Mouse (Mus musculus) embryo, embryonic 10 days (tissue): Measurements from ENCODE around the gene Clpp.
A peak's percentile ranks its signal among the peaks of the same experiment; 100 is the strongest.

Experiments
- DNase-seq: peaks from one replicate; pipeline ENCODE4 v3.0.0-alpha.2; 2015; ENCODE audit warnings: low spot score

Clpp gene

DNA sequence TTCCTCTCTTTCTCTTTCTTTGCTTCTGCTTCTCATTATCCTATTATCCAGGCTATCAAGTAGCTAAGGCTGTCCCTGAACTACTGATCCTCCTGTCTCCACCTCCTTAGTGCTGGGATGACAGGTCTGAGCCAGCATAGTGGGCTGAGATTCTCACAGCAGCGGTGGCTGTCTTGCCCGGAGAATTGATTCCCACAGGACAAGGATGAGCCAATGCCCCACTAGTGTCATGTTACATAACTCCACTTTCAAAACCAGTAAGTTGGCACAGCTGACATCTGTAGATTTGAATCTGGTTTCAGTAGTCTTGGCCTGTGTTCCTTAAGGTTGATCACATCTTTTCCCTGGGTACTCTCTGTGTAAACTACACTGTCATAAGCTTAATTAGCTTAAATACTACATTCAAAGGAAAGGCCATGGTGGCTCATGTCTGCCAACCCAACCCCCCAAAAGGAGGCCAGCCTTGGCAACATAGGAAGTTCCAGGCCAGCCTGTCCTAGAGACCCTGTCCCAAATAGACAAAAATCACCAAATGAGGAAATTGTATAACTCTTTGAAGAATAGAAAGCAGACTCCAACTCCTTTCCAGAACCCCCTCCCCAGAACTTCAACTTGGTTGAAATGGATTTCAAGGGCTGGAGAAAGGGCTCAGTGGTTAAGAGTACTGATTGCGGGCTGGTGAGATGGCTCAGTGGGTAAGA lies 3.9 kb upstream of the Clpp start:
- DNase-seq = no peak

DNA sequence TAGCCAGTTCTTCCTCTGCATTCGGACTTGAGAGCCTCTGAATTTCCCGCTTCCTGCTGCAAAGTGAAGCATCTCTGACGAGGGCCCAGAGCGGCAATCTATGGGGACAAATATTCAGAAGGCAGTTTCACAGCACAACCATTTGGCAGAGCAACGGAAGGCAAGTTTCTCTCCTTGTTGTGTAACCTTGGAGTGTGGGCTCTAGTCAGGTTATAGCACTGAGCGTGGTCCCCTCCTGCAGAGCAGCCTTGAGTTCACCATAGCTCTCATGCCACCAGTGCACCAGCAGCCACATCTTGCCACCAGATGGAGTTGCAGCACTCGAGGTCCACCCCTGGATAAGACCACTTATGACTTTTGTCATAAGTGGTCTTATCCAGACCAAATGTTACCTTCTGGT lies 1.7 kb upstream of the Clpp start:
- DNase-seq = no peak

DNA sequence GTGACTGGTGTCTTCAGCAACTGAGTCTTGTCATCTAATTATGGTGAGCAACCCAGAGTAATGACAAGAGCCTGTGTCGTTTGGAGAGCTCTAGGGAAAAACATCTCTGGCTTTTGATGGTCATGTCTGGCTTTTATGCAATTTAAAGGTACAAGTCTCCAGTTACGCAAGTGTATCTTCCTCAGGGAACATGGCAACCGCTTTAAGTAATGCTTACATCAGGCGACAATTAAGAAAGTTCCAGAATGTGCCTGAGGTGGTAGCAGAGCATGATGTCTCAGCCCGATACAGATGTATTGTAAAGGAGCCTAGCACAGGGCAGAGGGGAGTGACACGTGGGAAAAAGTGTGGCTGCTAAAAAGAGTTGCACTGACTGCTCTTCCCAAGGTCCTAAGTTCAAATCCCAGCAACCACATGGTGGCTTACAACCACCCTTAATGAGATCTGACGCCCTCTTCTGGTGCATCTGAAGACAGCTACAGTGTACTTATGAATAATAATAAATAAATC lies 1.1 kb upstream of the Clpp start:
- no peak for DNase-seq

DNA sequence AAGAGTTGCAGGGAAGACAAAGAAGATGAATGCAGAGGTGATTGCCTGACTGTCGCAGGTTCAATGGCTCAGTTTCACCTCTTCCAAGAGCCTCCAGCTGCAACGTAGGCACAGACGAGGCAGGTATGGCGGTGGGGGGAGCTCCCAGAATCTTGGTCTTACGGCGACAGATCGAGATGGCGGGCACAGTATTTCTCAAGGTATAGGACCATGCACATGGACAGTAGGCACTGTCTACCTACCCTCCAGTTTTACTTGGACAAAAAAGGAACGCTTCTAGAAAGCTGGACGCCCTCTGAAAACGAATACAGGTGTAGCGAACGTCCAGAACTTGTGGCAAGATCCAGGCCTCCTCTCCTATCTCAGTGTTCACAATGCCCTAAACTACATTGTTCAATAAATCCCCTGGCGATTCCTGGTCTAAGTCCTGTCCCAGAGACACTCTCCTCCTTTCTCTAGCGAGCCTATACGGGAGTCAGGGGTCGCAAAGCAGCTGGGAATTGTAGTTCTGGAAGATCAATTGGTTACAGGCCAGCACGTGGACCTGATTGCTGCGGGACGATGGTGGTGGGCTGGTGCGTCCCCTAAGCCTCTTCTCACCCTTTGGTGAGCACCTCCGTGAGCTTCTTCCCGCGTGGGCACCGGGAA lies 514 bp upstream of the Clpp start:
- DNase-seq = peak; percentile 94

DNA sequence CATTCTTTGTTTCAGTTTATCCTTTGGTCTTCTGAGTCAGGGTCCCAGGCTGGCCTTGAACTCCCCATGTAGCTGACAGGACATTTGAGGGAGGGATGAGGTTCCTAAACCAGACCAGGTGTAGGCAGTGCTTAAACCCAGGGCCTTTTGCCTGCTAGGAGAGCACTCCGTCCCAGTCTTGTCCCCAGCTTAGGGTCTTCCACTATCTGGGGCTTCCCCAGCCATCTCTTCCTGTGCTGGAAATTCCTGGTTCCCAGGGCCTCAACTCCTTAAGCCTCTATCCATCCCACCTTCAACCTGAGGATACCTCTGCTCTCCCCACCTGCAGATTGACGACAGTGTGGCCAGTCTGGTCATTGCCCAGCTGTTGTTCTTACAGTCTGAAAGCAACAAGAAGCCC lies 861 bp downstream of the Clpp start:
- DNase-seq = no peak

DNA sequence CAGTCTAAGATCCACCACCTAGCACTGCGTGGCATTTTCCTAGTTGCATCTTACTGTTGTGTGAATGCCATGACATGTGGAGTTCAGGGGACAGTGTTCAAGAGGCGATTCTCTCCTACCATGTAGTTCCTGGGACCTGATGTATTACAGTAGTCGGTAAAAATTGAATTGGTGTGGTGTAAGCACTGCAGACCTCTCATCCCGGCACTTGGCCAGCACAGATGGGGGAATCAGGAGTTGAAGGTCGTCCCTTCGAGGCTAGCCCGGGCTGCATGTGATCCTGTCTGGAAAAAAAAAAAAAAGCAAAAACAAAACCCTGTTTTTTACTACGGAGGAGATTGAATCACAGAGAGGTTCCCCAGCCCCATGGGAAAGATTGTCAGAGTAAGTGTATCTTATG lies 4.9 kb downstream of the Clpp start:
- DNase-seq = no peak

DNA sequence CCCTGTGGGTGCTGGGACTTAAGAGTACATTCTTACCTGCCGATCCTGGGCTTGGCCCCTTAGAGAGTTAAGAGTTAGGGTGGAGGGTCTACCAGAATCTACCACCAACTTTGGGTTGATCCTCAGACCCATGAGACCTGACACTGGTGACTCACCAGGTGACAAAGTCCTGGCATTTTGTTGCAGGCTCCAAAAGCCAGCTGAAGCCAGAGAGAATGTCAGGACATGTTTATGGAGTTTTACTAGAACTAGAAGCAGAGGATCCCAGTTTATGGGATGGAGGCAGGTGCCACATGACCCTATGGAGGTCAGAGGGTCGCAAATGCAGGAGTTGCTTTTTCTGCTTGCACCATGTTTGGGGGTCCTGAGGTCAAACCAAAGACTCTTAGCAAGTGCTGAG lies 6.4 kb downstream of the Clpp start:
- DNase-seq = no peak

DNA sequence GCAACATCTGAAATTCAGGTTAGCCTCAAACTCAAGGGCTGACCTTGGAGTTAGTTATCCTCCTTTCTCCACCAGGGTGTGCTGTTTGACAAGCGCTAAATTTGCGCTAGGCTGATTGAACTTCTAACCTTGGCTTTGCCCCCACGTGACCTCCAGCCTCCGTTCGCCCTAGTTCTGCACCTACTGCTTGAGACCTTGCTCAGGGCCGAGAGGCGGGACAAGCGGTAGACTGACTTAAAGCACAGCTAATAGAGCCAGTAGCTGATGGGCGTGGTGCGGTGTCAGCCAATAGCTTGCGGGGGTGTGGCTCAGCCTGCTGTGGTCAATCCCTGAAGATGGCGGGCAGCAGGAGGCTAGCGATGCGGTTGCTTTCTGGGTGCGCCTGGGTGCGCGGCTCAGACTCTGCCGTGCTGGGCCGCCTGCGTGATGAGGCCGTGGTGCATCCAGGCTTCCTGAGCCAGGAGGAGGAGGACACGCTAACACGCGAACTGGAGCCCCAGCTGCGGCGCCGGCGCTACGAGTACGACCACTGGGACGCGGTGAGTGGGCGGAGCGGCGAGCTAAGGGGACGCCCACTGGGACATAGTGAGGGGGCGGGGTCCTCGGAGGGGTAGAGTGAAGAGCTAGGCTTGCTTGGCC lies 7.0 kb downstream of the Clpp start, which contains the start of gene Alkbh7:
TSS of gene Alkbh7 (plus strand) at position 311 of the 639 bp plus-strand sequence.
- DNase-seq = peak; percentile 99

DNA sequence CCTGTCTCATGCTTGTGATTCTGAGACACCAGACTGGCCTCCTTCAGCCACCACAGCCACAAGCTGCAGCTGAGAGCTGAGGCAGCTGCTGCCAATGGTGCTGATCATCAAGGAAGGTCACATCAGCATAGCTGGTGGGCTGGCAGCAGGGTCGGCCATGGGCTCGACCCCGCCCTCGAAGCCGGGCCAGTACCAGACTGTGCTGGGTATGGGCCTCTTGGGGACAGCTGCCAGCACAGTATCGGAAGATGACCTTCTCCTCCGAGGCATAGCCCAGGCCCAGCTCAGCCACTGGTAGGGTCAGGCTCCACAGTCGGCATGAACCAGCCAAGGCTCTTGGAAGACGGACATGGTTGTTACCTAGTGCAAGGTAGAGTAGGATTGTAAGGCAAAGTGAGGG lies 9.3 kb downstream of the Clpp start:
- no peak for DNase-seq

DNA sequence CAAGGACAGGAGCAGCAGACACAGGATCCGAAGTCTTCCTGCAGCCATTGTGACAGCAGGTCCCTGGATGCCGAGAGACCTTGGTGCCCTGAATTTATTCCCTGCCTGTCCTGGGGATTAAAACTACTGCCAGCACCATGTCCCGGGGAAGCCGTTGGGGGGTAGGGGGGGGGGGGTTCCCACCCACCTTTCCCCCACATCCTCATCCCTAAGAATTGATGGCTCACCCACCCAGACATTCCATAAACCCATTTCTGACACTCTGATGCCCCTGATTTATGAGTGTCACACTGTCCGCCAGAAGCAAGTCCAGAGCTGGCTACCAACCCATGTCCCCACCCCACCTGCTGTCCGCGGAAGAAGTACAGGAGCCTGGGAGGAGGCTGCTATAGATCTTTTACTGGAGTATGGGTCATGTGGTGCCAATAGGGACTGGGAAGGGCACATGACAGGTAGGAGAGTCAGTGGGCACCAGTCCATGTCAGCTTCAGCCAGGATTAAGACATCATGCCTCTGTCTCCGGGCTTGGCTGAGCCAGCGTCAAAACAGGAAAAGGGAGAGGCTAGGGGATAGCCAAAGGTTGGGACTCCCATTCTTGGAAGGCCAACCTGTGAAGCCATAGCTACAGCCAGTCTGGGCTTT lies 10.0 kb downstream of the Clpp start, which contains the start of gene Pspn:
TSS of gene Pspn (minus strand) at position 51 of the 642 bp plus-strand sequence.
- no peak for DNase-seq

DNA sequence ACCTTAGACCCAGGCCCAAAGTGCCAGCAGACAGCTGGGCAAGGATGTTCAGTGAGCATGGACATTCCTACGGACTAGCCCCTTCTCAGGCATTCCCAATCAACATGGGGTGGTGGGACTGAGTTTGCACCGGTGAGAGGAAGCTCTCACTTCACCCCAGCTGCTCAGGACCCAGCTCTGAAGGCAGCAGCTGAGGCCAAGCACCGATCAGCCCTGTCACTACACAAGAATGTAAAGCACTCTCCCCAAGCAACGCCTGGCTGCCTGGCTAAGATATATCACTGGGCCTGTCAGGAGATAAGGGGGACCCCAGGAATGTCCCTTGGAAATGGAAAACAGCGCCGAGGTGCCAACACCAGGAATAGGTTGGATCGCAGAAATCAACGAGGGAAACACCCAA lies 11.1 kb downstream of the Clpp start:
- no peak for DNase-seq

DNA sequence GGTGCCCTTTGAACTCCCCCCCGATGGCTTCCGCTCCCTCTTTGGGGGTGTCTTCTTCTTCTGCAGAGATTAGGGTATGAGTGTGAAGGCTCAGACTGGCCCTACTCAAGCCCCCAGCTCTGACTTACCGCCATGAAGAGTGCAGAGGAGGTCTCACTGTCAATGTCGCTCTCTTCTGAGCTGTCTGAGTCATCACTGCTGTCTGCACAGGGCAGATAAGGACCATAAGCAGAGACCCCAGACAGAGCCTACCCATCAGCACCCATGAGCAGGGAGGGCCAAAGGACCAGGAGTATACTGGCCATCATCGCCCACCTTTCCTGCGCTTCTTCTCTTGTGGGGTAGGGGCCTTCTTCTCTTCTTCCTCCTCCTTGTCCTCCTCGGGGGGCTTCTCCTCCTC lies 13.9 kb downstream of the Clpp start:
- no peak for DNase-seq

DNA sequence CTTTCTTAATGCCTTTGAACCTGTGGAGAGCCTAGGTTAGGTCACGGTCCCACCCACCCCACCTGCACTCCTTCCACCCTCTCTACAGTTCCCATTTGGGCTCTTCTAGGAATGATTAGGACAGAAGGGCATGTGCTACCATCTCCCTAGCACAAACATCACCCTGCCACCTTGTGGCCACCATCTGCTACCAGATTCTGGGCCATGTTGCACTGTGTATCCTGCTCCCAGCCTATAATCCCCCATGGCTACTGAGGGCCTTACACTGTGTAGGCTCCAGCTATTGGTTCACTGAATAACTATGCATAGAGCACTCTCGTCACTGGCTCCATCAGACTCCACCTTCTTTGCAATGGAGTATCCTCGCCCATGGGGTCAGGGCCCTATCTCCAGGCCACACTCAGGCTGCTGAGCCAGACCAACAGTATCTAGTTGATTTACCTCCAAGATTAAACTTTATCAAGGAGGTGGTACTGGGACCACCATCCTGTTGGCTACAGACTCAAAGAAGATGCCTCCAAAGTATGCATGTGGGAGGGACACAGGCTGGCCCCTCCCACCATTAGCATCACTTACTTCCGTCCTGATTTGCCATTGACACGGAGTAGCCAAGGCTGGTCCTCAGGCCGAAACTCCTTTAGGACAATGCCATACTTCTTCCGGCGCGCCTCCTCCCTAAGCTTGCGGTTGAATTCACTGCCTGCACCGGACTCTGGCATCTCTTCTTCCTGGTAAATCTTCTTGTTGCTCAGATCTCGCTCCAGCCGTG lies 17.2 kb downstream of the Clpp start:
- DNase-seq = no peak

DNA sequence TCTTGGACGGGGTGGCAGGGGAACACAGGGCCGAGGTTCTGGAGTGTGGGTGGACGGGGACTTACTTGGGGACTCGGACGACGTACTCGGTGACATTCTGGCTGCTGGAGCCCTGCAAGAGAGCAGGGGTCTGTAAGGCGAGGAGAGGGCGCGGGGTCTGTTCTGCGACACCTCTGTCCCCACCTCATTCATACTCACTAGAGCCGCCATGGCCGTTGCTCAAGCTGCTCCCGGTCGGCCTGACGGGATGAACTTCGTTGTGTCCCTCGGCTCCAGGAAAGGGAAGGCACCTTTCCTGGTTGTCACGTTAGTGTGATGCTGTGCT lies 20.8 kb downstream of the Clpp start:
- DNase-seq = no peak

DNA sequence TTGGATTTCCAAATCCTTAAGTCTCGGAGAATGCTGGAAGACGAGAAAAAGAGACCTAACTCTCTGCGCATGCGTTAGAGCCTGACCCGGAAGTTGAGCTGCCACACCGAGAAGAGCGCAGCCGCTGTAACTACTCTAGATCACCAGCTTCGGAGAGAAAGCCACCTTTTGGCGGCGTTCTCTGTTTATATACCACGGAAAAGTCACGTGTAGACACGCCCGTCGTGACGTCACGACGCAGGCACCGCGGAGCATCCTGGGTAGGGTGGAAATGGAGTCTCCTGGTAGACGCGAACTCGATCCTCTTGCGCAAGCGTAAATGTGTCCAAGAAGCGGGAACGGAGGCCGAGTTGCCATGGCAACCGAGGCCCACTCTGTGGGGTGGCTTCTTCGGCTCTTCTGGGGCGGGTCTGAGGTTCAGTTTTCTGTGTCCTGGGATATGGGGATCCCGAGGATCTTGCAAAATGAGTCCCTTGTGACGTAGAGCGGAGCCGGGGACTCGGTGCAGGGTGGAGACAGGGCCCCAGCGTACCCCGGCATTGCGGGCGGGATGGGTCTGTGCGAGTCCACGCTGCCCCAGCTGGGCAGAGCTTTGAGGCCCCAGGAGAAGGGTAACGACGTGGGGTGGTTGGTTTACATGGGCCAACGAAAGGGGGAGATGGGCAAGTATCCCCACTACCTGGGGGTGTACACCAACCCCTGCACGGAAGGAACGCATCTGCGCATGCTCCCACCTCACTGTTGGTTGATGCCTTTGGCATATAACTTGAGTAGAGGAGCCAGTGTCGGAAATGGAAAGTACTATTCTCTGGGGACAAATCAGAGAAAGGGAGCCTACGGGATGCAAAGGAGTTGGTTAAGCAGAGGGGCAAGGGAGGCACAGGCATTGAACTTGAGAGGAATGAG lies 21.4 kb downstream of the Clpp start, which contains the start of the genes Gtf2f1 and Gm17949:
TSS of gene Gtf2f1 (minus strand) at position 53 of the 906 bp plus-strand sequence.
TSS of gene Gm17949 (plus strand) at position 234 of the 906 bp plus-strand sequence.
- peak; percentile 100 for DNase-seq

DNA sequence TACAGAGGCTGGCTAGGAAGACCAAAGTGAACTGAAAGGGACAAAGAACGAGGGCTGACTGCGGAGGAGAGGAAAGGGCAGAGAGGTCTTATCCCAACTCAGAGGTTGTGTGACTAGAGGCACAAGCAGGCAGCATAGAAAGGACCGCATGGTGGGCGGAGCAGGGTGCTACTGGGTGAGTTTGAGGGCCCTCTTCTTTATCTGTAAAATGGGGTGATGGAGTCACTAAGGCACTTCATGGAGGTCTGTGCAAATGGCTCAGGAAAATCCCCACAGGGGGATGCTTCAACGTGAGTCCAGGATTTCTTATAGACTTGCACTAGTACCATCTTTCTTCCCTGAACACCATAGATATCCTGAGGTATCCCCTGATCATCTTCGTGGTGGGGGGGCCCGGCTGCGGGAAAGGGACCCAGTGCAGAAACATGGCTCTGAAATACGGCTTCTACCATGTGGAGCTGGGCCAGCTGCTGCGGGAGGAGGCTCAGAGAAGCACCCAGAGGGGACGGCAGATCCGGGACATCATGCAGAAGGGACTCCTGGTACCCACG lies 22.2 kb downstream of the Clpp start:
- DNase-seq = no peak

DNA sequence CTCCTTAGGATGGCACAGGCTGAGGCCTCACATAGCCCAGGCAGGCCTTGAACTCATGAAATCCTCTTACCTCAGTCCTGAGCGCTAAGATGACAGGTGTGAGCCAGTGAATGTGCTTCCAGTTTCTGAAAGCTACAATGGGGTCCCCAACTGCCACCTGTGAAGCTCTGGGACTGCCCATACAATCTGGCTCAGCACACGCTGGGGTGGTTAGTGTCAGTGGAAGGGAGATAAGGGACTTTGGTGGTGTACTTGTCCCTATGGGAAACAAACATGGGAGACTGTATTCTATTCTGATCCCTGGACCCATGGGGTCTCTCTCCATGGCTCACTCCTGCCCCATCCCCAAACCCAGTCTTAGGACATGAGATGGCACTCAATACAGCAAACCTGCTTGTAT lies 29.6 kb downstream of the Clpp start:
- no peak for DNase-seq

DNA sequence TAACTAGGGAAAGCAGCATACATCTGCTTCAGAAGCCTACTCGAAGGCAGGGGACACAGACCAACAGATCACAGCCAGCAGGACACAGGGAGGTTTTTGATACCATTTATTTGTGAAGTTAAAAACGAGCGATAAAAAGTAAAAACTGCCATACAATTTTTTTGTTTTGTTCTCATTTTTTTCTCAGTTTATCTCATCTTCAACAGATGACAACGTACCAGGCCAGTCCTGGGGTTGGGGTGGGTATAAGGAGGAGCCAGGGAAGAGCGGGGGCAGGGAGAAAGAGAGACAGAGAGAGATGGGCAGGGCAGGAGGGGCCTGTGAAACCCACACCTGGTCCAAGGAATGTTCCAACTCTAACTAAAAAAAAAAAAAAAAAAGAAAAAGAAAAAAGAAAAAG lies 30.9 kb downstream of the Clpp start:
- no peak for DNase-seq

DNA sequence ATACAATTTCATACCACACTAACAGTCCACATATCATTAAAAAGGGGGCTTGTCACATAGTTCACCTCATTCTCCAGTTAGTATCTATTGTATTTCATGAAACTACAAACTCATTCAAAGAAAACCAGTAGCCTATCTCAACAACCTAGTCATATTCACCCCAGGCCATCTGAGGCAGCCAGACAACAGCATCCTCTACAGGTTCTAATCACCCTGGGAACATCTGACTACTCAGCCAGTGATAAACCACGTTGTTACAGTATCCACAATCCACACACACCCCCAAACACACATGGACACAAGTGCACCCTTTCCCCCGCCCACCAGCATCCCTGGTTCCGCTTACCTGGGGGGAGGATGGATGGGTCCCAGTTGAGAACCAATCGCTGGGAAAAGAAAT lies 37.4 kb downstream of the Clpp start:
- no peak for DNase-seq

DNA sequence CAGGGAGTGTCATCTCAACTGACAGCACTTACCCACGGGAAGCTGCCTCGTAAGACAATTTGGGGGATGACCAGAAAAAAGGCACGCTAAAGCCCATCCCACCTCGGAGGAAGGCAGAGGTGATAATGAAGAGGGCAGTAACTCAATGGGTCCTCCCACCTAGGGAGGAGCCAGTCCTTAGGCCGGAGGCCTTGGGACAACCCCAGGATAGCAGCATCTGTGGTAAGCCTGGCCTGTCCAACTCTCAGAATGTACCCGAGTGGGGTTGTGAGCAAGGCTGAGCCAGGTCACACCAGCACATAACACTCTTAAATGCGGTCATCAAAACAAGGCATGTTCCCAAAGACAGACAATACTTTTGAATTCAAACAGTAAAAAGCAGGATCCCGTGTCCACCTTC lies 39.6 kb downstream of the Clpp start:
- peak; percentile 20 for DNase-seq
